Mouse (Mus musculus) bone marrow, adult 2 months (tissue): Measurements from ENCODE around the gene Lrfn1.

Experiments used
- CTCF ChIP-seq: fragments of 200-500 bp; IDR thresholded peaks from 2 replicates; pipeline ENCODE4 v1.5.1; 2011; ENCODE audit warnings: low read length, control low read depth; ENCODE audit not compliant: control insufficient read depth, insufficient read depth
- POLR2A ChIP-seq: fragments of 200-500 bp; IDR thresholded peaks from 2 replicates; pipeline ENCODE4 v1.6.1; 2011; ENCODE audit warnings: low read depth, mild to moderate bottlenecking, control low read depth, low read length, borderline replicate concordance; ENCODE audit not compliant: control insufficient read depth

GRCm38 (mm10) chr7:28467213-28467751 is 15.5 kb downstream of the Lrfn1 start:
- TF ChIP-seq CTCF (no peak), POLR2A (no peak)
